Mouse (Mus musculus) lung, postnatal 0 days (tissue): ENCODE results near the gene Gad1.

ENCODE experiments used
- CTCF ChIP-seq: IDR thresholded peaks from 2 replicates; pipeline ENCODE4 v1.5.1; 2016; ENCODE audit warnings: antibody characterized with exemption, mild to moderate bottlenecking
- EP300 ChIP-seq: IDR thresholded peaks from 2 replicates; pipeline ENCODE4 v1.6.1; 2016; ENCODE audit warnings: antibody characterized with exemption, mild to moderate bottlenecking, control low read depth

DNA sequence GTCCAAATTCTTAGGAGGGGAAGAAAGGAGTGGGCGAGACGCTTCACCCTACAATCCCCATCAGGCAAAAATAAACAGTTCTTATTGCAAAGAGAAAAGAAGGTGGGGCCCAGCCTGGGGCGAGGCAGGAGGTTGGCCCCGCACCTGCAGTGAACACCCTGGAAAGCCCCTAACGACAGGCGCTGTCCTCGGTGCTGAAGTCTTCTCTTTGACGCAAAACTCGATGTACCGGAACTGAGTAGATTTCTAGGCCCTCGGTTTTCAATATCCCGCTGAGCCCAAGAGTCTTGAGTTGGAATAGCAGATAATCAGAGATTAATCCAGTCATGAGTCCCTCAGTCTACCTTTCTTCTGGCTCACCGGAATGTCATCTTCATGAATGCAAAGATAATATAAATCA, 6.6 kb downstream of the Gad1 start:
- TF ChIP-seq CTCF (no peak), EP300 (no peak)
